Mouse (Mus musculus) embryonic fibroblast, embryonic 13.5 days (primary cell): ENCODE results near the gene Plod2.

Experiments
- CTCF ChIP-seq: IDR thresholded peaks from 2 replicates; pipeline ENCODE4 v1.5.1; 2011; ENCODE audit warnings: mild to moderate bottlenecking, control low read depth, low read length, moderate library complexity, borderline replicate concordance; ENCODE audit not compliant: insufficient read depth
- POLR2A ChIP-seq: IDR thresholded peaks from 2 replicates; pipeline ENCODE4 v1.6.1; 2011; ENCODE audit warnings: low read depth, mild to moderate bottlenecking, control low read depth, low read length, moderate library complexity

DNA sequence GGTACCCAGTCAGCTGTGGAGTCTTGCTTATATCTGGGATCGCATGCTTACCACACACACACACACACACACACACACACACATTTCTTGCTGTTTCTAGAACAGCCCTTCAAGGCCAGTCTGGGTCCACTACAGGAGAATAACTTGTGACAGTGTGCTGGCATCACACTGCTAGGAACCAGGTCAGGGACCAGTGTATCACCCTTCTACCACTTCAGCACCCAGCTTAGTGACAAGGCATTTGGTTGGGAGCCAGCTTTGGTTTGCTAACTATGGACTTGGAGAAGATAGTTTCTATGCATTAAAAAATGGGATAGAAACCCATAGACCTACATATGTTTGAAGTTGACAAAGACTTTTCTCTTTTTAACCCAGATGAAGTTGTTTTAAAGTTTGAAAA, 46.2 kb downstream of the Plod2 start:
- TF ChIP-seq CTCF, result no peak
- TF ChIP-seq POLR2A, result no peak
